Mouse (Mus musculus): ENCODE measurements around the gene Gprin2. TPM values are rescaled to one million over a fixed set of nuclear protein-coding genes. Genes with fewer than 3 reads are reported as not detected.

Gene Gprin2
- polyA plus RNA-seq, 1 experiment: 0.46 TPM

- no peaks in the 10 kb centered on the region for H3K4me1 ChIP-seq (ENCODE audit: control insufficient read depth, insufficient read depth, low read length)
These were observed 7.2 kb upstream of the Gprin2 start for GRCm38 (mm10) chr14:34208651-34209050.

GRCm38 (mm10) chr14:34207996-34208395, 6.5 kb upstream of the Gprin2 start:
- Histone ChIP-seq H3K4me3 (ENCODE audit: insufficient read depth, low read length) (no peak overlapping the region), H3K4me1 (ENCODE audit: control insufficient read depth, insufficient read depth, low read length) (no peaks in the 10 kb centered on the region), H3K27ac (ENCODE audit: insufficient read depth, low read length) (no peak overlapping the region)
- TF ChIP-seq POLR2A (IDR thresholded peaks at IDR 0.05; ENCODE audit: low read depth, low read length) (no peak), CTCF (IDR thresholded peaks at IDR 0.05; ENCODE audit: borderline replicate concordance, insufficient read depth, low read length) (no peak)

More at GRCm38 (mm10) chr14:34208651-34209050, 7.2 kb upstream of the Gprin2 start:
- TF ChIP-seq POLR2A (IDR thresholded peaks at IDR 0.05; ENCODE audit: low read depth, low read length) (no peak), CTCF (IDR thresholded peaks at IDR 0.05; ENCODE audit: borderline replicate concordance, insufficient read depth, low read length) (peak; percentile 48; the same call in 1 of the 2 replicates)
- H3K4me3 ChIP-seq (ENCODE audit: insufficient read depth, low read length): no peak overlapping the region
- H3K27ac ChIP-seq (ENCODE audit: insufficient read depth, low read length): no peak overlapping the region

GRCm38 (mm10) chr14:34200738-34201230, 669 bp downstream of the Gprin2 start:
- H3K4me1 ChIP-seq (ENCODE audit: control insufficient read depth, insufficient read depth, low read length): no peaks in the 10 kb centered on the region
- peak overlapping the region; percentile 50 for H3K4me3 ChIP-seq (ENCODE audit: insufficient read depth, low read length)
- no peak for TF ChIP-seq POLR2A (IDR thresholded peaks at IDR 0.05; ENCODE audit: low read depth, low read length)
- no peak for TF ChIP-seq CTCF (IDR thresholded peaks at IDR 0.05; ENCODE audit: borderline replicate concordance, insufficient read depth, low read length)
- H3K27ac ChIP-seq (ENCODE audit: insufficient read depth, low read length): no peak overlapping the region

- no peaks in the 10 kb centered on the region for H3K4me1 ChIP-seq (ENCODE audit: control insufficient read depth, insufficient read depth, low read length)
- no peak overlapping the region for H3K27ac ChIP-seq (ENCODE audit: insufficient read depth, low read length)
- TF ChIP-seq CTCF (IDR thresholded peaks at IDR 0.05; ENCODE audit: borderline replicate concordance, insufficient read depth, low read length): no peak
- TF ChIP-seq POLR2A (IDR thresholded peaks at IDR 0.05; ENCODE audit: low read depth, low read length): no peak
- no peak overlapping the region for H3K4me3 ChIP-seq (ENCODE audit: insufficient read depth, low read length)
These were observed 4.7 kb downstream of the Gprin2 start for GRCm38 (mm10) chr14:34196706-34197105.

GRCm38 (mm10) chr14:34195466-34195865, 6.0 kb downstream of the Gprin2 start:
- TF ChIP-seq POLR2A (IDR thresholded peaks at IDR 0.05; ENCODE audit: low read depth, low read length) (no peak), CTCF (IDR thresholded peaks at IDR 0.05; ENCODE audit: borderline replicate concordance, insufficient read depth, low read length) (no peak)
- H3K4me1 ChIP-seq (ENCODE audit: control insufficient read depth, insufficient read depth, low read length): no peaks in the 10 kb centered on the region
- H3K4me3 ChIP-seq (ENCODE audit: insufficient read depth, low read length): no peak overlapping the region
- H3K27ac ChIP-seq (ENCODE audit: insufficient read depth, low read length): no peak overlapping the region

GRCm38 (mm10) chr14:34193879-34194278, 7.6 kb downstream of the Gprin2 start:
- TF ChIP-seq POLR2A (IDR thresholded peaks at IDR 0.05; ENCODE audit: low read depth, low read length) (no peak), CTCF (IDR thresholded peaks at IDR 0.05; ENCODE audit: borderline replicate concordance, insufficient read depth, low read length) (no peak)
- Histone ChIP-seq H3K4me1 (ENCODE audit: control insufficient read depth, insufficient read depth, low read length) (no peaks in the 10 kb centered on the region), H3K27ac (ENCODE audit: insufficient read depth, low read length) (no peak overlapping the region)

GRCm38 (mm10) chr14:34190361-34190760, 11.1 kb downstream of the Gprin2 start:
- no peaks in the 10 kb centered on the region for H3K4me1 ChIP-seq (ENCODE audit: control insufficient read depth, insufficient read depth, low read length)
- TF ChIP-seq CTCF (IDR thresholded peaks at IDR 0.05; ENCODE audit: borderline replicate concordance, insufficient read depth, low read length) (no peak), POLR2A (IDR thresholded peaks at IDR 0.05; ENCODE audit: low read depth, low read length) (no peak)
- no peak overlapping the region for H3K27ac ChIP-seq (ENCODE audit: insufficient read depth, low read length)
- no peak overlapping the region for H3K4me3 ChIP-seq (ENCODE audit: insufficient read depth, low read length)

More at GRCm38 (mm10) chr14:34193879-34194278, 7.6 kb downstream of the Gprin2 start:
- no peak overlapping the region for H3K4me3 ChIP-seq (ENCODE audit: insufficient read depth, low read length)

GRCm38 (mm10) chr14:34188629-34189028, 12.8 kb downstream of the Gprin2 start:
- no peak for TF ChIP-seq POLR2A (IDR thresholded peaks at IDR 0.05; ENCODE audit: low read depth, low read length)
- TF ChIP-seq CTCF (IDR thresholded peaks at IDR 0.05; ENCODE audit: borderline replicate concordance, insufficient read depth, low read length): 0 out of 2 replicates have a peak, but pooled peaks have one; percentile 17
- Histone ChIP-seq H3K4me3 (ENCODE audit: insufficient read depth, low read length) (no peak overlapping the region), H3K27ac (ENCODE audit: insufficient read depth, low read length) (no peak overlapping the region), H3K4me1 (ENCODE audit: control insufficient read depth, insufficient read depth, low read length) (no peaks in the 10 kb centered on the region)

- no peaks in the 10 kb centered on the region for H3K4me1 ChIP-seq (ENCODE audit: control insufficient read depth, insufficient read depth, low read length)
- H3K27ac ChIP-seq (ENCODE audit: insufficient read depth, low read length): no peak overlapping the region
- H3K4me3 ChIP-seq (ENCODE audit: insufficient read depth, low read length): no peak overlapping the region
- TF ChIP-seq CTCF (IDR thresholded peaks at IDR 0.05; ENCODE audit: borderline replicate concordance, insufficient read depth, low read length) (no peak), POLR2A (IDR thresholded peaks at IDR 0.05; ENCODE audit: low read depth, low read length) (no peak)
These were observed 18.4 kb downstream of the Gprin2 start for GRCm38 (mm10) chr14:34183101-34183500.

GRCm38 (mm10) chr14:34179351-34179750, 22.1 kb downstream of the Gprin2 start:
- Histone ChIP-seq H3K4me1 (ENCODE audit: control insufficient read depth, insufficient read depth, low read length) (no peaks in the 10 kb centered on the region), H3K27ac (ENCODE audit: insufficient read depth, low read length) (no peak overlapping the region), H3K4me3 (ENCODE audit: insufficient read depth, low read length) (no peak overlapping the region)
- TF ChIP-seq POLR2A (IDR thresholded peaks at IDR 0.05; ENCODE audit: low read depth, low read length): no peak
- no peak for TF ChIP-seq CTCF (IDR thresholded peaks at IDR 0.05; ENCODE audit: borderline replicate concordance, insufficient read depth, low read length)
